Mouse (Mus musculus) kidney, embryonic 14.5 days (tissue): ENCODE measurements around the gene Bax. TPM values are rescaled to one million over a fixed set of nuclear protein-coding genes. Genes with fewer than 3 reads are reported as not detected.
A peak's percentile ranks its signal among the peaks of the same experiment; 100 is the strongest.

Experiments
- ATAC-seq: fragments of 200-750 bp; cut with Nextera tagmentation; 2 replicates; pipeline ENCODE4 v1.8.0; 2017; ENCODE audit warnings: moderate number of reproducible peaks, mild to moderate bottlenecking, moderate TSS enrichment, moderate library complexity; ENCODE audit not compliant: low FRiP score, low TSS enrichment
- H3K27ac ChIP-seq: fragments of 300-500 bp; sonication (generic); 2 replicates; pipeline ENCODE4 v1.5.1; 2014; ENCODE audit warnings: low read depth, mild to moderate bottlenecking, low read length, moderate library complexity, mixed read lengths
- H3K27me3 ChIP-seq: fragments of 300-500 bp; sonication (generic); 2 replicates; pipeline ENCODE4 v1.6.1; 2014; ENCODE audit warnings: mild to moderate bottlenecking, low read length; ENCODE audit not compliant: control insufficient read depth, insufficient read depth
- H3K36me3 ChIP-seq: fragments of 300-500 bp; sonication (generic); 2 replicates; pipeline ENCODE4 v1.6.1; 2014; ENCODE audit warnings: low read length, mixed read lengths; ENCODE audit not compliant: control insufficient read depth, insufficient read depth
- H3K4me1 ChIP-seq: fragments of 300-500 bp; sonication (generic); 2 replicates; pipeline ENCODE4 v1.6.1; 2014; ENCODE audit warnings: low read length, mixed read lengths; ENCODE audit not compliant: control insufficient read depth, insufficient read depth
- H3K4me2 ChIP-seq: fragments of 300-500 bp; sonication (generic); replicated peaks from 2 replicates; pipeline ENCODE4 v1.6.1; 2014; ENCODE audit warnings: low read depth, mild to moderate bottlenecking, low read length
- H3K4me3 ChIP-seq: fragments of 300-500 bp; sonication (generic); 2 replicates; pipeline ENCODE4 v1.5.1; 2014; ENCODE audit warnings: mild to moderate bottlenecking, low read length
- H3K9ac ChIP-seq: fragments of 300-500 bp; sonication (generic); 2 replicates; pipeline ENCODE4 v1.6.1; 2014; ENCODE audit warnings: low read depth, mild to moderate bottlenecking, low read length, moderate library complexity
- H3K9me3 ChIP-seq: fragments of 300-500 bp; sonication (generic); 2 replicates; pipeline ENCODE4 v1.6.1; 2016; ENCODE audit warnings: low read length; ENCODE audit not compliant: control insufficient read depth
- WGBS: fragments of 180-500 bp; shearing (Covaris S2); extraction: QIAGEN DNeasy Blood & Tissue Kit; methylation state at CpG from one replicate; pipeline ENCODE4 v1.1.7; 2014; 5-methylcytosine and 5-hydroxymethylcytosine counted together
- polyA plus RNA-seq: library from polyadenylated mRNA; unstranded; fragments of >200 nt; fragmentation: Nextera tagmentation; extraction: Ambion mirVana; gene quantifications from 2 replicates; pipeline ENCODE4 v1.2.1, GENCODE M21; 2014

Gene Bax
- polyA plus RNA-seq, 1 experiment from 2014 or later = 97.3 TPM

DNA sequence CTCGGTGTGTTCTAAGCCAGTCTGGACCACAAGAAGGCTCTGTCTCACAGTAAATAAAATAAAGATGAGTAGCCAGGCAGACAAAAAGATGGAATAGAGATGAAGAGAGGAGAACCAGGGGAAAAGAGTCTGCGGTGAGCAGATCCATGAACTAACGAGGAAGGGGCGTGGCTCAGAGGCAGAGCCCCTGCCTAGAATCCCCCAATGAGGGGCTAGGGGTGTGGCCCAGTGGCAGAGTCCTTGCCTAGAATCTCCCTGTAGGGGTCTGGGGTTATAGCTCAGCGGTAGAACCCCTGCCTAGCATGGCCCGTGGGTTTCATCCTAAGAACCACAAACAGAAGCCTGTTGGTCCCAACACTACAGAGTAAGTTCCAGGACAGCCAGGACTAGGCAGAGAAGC lies 29.7 kb downstream of the Bax start:
- no peaks in the 10 kb centered on the region for H3K27me3 ChIP-seq
- ATAC-seq = no peak
- H3K9ac ChIP-seq = no peak overlapping the region
- H3K4me1 ChIP-seq = peaks cover 35% of the 10 kb centered on the region
- H3K9me3 ChIP-seq = no peaks in the 10 kb centered on the region
- no peak overlapping the region for H3K4me2 ChIP-seq
- H3K4me3 ChIP-seq = no peak overlapping the region
- H3K27ac ChIP-seq = no peak overlapping the region
- H3K36me3 ChIP-seq = peaks cover 17% of the 10 kb centered on the region
- WGBS = 32% methylated on average over 6 of the region's 6 CpGs

DNA sequence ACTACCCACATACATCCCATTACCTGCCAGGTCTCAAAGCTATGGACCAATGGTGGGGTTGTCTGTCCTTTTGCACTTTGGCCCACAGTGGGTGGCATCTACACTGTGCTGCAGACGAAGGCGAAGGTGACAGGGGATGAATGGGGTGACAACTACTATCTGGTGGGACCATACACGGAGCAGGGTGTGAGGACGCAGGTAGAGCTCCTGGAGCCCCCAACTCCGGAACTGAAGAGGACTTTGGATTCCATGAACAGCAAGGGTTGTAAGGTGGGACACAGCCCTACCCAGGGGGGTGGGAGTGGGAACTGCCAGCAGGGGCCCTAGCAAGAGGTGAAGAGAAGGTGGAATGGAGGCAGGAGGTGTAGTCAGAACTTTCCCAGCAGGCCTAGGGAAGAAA lies 30.3 kb downstream of the Bax start:
- Histone ChIP-seq H3K27ac (no peak overlapping the region), H3K4me2 (no peak overlapping the region), H3K4me3 (no peak overlapping the region), H3K36me3 (peaks cover 20% of the 10 kb centered on the region), H3K9ac (no peak overlapping the region), H3K27me3 (no peaks in the 10 kb centered on the region), H3K9me3 (no peaks in the 10 kb centered on the region), H3K4me1 (peaks cover 35% of the 10 kb centered on the region)
- 95% methylated on average over 5 of the region's 5 CpGs for WGBS
- no peak for ATAC-seq

DNA sequence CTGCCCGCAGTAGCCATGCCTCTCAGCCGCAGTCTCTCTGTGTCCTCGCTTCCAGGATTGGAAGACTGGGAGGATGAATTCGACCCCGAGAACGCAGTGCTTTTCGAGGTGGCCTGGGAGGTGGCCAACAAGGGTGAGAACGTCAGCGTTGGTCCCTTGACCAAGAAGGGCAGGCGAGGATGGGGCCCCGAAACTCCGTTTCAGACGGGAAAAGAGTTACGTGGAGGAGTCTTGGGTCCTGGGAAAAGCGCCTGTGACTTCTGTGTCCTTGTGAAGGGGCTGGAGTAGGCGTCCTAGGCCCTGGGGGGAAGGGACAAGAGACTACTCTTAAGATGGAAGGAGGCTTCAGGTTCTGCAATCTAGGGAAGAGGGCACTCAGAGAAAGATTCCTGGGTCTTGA lies 31.7 kb downstream of the Bax start:
- H3K9ac ChIP-seq = peak overlapping the region; percentile 75
- WGBS = under 1% methylated on average over 16 of the region's 16 CpGs
- H3K9me3 ChIP-seq = no peaks in the 10 kb centered on the region
- ATAC-seq = peak; percentile 0; the same call in 1 of the 2 replicates
- peak overlapping the region; percentile 94 for H3K4me3 ChIP-seq
- H3K27ac ChIP-seq = peak overlapping the region; percentile 48; the same call in 1 of the 2 replicates
- peaks cover 35% of the 10 kb centered on the region for H3K4me1 ChIP-seq
- H3K36me3 ChIP-seq = peaks cover 26% of the 10 kb centered on the region
- H3K4me2 ChIP-seq = peak overlapping the region; percentile 65
- no peaks in the 10 kb centered on the region for H3K27me3 ChIP-seq

DNA sequence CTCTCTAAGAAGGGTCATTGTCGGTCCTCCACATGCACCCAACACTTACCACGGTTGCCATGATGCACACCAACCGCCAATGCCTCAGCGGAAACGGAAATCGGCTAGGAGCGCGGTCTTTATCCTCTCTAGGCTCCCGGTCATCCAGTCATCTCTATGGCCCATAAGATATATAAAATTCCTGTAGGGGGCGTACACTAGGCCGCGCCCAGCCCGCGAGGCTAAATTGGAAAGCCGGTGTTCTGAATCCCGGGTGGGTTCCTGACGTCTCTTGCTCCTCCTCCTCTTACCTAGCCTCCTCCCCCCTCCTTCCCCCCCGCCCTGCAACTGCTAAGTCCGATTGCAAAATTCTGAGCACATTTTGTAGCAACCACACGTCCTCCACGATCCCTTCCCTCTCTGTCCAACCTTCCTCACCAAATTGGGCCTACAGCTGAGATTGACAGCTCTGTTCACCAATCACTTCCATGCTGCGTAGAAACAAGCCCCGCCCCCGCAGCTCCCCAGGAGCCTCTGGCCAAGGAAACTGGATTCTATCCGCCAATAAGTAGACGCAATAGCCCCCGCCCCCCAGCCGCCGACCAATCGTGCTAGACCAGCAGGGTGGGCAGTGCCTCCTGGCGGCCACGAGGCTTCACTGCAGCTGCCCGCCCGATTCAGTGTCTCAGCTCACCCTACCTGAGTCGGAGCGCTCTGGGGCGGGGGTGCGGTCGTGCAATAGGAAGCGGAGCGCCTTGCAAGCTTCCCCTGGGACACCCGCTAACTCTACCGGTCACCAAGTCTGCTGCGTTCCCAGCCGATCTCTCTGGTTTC lies 32.3 kb downstream of the Bax start, which contains the start of gene Gys1:
Gys1 (plus strand) TSS at position 642 of the 813 bp plus-strand sequence.
- H3K4me2 ChIP-seq = peak within 1 kb of the TSS; percentile 97
- ATAC-seq = peak; percentile 97
- peak within 1 kb of the TSS; percentile 94 for H3K4me3 ChIP-seq
- peak within 1 kb of the TSS; percentile 82 for H3K9ac ChIP-seq
- H3K4me1 ChIP-seq = peaks cover 35% of the 10 kb centered on the region
- H3K36me3 ChIP-seq = peaks cover 28% of the 10 kb centered on the region
- WGBS = under 1% methylated on average over 45 of the region's 45 CpGs
- peak within 1 kb of the TSS; percentile 86 for H3K27ac ChIP-seq
- H3K27me3 ChIP-seq = no peaks in the 10 kb centered on the region
- H3K9me3 ChIP-seq = no peaks in the 10 kb centered on the region

DNA sequence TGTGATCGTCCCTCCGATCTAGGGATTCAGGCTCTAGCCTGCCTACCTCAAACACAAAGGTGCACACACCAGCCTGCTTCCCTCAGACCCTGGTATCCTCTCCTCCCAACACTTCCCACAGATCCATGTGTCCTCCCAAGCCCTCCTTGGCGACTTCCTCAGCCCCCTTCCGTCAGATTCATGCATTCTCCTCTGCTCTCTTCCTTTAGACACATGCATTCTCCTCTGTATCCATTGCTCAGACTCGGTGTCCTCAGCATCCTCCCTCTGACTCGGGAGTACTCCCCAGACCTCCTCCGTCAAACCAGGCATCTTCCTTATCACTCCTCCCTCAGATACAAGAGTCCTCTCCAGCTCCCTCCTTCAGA lies 32.9 kb downstream of the Bax start:
- peak overlapping the region; percentile 86; the same call in 1 of the 2 replicates for H3K27ac ChIP-seq
- no peak for ATAC-seq
- no peaks in the 10 kb centered on the region for H3K27me3 ChIP-seq
- 1% methylated on average over 7 of the region's 7 CpGs for WGBS
- H3K4me3 ChIP-seq = peak overlapping the region; percentile 94
- peak overlapping the region; percentile 97 for H3K4me2 ChIP-seq
- H3K9me3 ChIP-seq = no peaks in the 10 kb centered on the region
- H3K36me3 ChIP-seq = peaks cover 34% of the 10 kb centered on the region
- peak overlapping the region; percentile 82 for H3K9ac ChIP-seq
- peaks cover 35% of the 10 kb centered on the region for H3K4me1 ChIP-seq

DNA sequence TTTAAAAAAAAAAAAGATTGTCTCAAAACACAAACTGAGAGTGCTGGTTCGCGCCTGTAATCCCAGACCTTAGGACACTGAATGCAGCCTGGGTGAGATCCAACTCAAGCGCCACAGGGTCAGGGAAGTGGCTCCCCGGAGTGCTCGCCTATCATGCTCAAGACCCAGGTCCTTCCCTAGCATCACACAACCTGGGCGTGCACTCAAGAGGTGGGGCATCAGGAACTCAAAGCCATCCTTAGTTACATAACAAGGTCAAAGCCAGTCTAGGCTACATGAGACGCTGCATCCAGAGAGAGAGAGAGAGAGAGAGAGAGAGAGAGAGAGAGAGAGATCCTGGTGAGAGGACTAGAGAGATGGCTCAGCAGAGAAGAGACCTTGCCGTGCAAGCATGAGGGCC lies 40.1 kb downstream of the Bax start:
- WGBS = 93% methylated on average over 8 of the region's 8 CpGs
- Histone ChIP-seq H3K4me2 (no peak overlapping the region), H3K4me3 (no peak overlapping the region), H3K4me1 (no peaks in the 10 kb centered on the region), H3K36me3 (peaks cover 92% of the 10 kb centered on the region), H3K27me3 (no peaks in the 10 kb centered on the region), H3K9ac (no peak overlapping the region), H3K9me3 (no peaks in the 10 kb centered on the region), H3K27ac (no peak overlapping the region)
- no peak for ATAC-seq

DNA sequence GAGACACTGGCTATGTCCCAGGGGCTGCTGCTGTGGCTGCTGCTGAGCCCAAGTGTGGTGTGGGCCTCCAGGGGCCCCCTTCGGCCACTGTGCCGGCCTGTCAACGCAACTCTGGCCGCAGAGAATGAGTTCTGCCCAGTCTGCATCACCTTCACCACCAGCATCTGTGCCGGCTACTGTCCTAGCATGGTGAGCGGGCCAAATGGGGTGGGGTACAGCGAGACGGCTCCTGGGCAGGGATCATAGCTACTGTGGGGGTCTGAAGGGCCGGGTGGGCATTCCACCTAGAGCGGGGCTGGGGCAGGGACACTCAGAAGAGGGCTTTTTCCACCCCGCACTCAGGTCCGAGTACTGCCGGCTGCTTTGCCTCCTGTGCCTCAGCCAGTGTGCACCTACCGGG lies 45.5 kb downstream of the Bax start:
- peaks cover 27% of the 10 kb centered on the region for H3K27me3 ChIP-seq

DNA sequence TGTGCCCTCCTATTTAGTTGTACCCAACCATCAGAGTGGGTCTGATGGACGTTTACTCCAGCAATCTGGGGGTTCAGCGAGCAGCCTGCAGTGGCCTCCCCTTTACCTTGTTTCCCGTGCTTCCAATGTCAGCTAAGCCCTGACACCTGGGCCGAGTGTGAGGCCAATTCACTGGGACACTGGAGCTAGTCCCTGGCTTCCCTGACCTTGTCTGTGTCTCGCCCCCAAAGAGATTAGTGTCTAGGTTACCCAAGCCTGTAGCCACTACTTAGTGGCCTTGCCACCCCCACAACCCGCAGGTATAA lies 46.1 kb downstream of the Bax start, which contains the start of gene Lhb:
Lhb (plus strand) TSS at position 206 of the 305 bp plus-strand sequence.
- H3K9ac ChIP-seq = no peak within 1 kb of the TSS
- no peak within 1 kb of the TSS for H3K4me3 ChIP-seq
- WGBS = 55% methylated on average over 6 of the region's 6 CpGs
- peaks cover 10% of the 10 kb centered on the region for H3K4me1 ChIP-seq
- no peak within 1 kb of the TSS for H3K27ac ChIP-seq
- H3K9me3 ChIP-seq = no peaks in the 10 kb centered on the region
- H3K27me3 ChIP-seq = peaks cover 34% of the 10 kb centered on the region
- ATAC-seq = no peak
- H3K4me2 ChIP-seq = peak within 1 kb of the TSS; percentile 24; the same call in 1 of the 2 replicates
- H3K36me3 ChIP-seq = peaks cover 50% of the 10 kb centered on the region

More for the DNA sequence above, 45.5 kb downstream of the Bax start:
- H3K27ac ChIP-seq = no peak overlapping the region
- peaks cover 8% of the 10 kb centered on the region for H3K4me1 ChIP-seq
- H3K4me3 ChIP-seq = no peak overlapping the region
- ATAC-seq = no peak
- H3K9me3 ChIP-seq = no peaks in the 10 kb centered on the region
- peaks cover 54% of the 10 kb centered on the region for H3K36me3 ChIP-seq
- H3K9ac ChIP-seq = no peak overlapping the region
- 89% methylated on average over 13 of the region's 14 CpGs for WGBS
- H3K4me2 ChIP-seq = no peak overlapping the region

DNA sequence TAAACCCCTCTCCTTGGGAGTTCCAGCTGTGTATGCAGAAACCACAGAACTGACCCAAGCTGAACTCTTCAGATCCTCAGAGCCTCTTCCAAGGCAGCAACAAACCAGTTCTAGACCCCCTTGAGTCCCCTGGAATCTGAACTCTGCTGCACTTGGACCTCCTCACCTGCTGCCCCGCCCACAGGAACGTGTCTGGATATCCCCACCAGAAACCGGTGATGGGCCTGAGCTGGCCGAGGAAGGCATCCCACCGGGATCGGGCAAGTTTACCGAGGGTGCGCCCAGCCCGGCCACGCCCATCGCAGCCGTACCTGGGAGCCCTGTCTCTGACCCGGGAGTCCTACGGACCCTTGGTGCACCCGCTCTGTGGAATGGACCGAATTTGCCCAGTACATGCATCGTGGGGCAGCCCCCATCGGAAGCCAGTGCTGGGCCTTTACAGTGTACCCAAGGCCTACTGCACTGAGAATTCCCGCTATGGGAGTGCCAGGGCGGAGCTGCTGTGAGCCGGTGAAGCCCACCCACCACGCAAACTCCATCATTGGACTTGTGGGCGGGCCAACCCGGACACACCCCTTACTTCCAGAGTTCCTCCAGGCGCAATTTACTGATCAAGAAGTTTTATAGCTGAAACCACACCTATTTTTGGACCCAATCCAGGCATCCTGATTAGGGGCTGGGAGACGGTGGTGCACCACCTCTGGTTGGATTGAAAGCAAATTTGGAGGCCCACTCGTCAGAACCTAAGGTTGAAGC lies 46.7 kb downstream of the Bax start:
- 8% methylated on average over 27 of the region's 27 CpGs for WGBS
- H3K27ac ChIP-seq = no peak overlapping the region

More for the DNA sequence above, 46.7 kb downstream of the Bax start:
- no peaks in the 10 kb centered on the region for H3K9me3 ChIP-seq
- ATAC-seq = no peak
- H3K4me1 ChIP-seq = peaks cover 14% of the 10 kb centered on the region
- H3K9ac ChIP-seq = no peak overlapping the region
- H3K36me3 ChIP-seq = peaks cover 45% of the 10 kb centered on the region
- H3K4me3 ChIP-seq = no peak overlapping the region
- H3K4me2 ChIP-seq = peak overlapping the region; percentile 24; the same call in 1 of the 2 replicates
- peaks cover 39% of the 10 kb centered on the region for H3K27me3 ChIP-seq
